In genomic region chr17:86906136-86906461, GRCm38 (mm10) we compare ENCODE assay signal across 7 mouse cellular contexts. TPM values are rescaled to one million over a fixed set of nuclear protein-coding genes. Genes with fewer than 3 reads are reported as not detected.
DNase-seq lines count a peak whose midpoint lies in the region; ATAC-seq and TF ChIP-seq lines count a peak whose summit lies in the region.

No protein-coding gene starts in this region.

- no peak overlapping the region for H3K4me3 ChIP-seq in midbrain, embryonic 13.5 days (replicated peaks)
- H3K4me3 ChIP-seq in small intestine, adult 2 months (ENCODE audit: low read depth, low read length) = no peak overlapping the region

- H3K27ac ChIP-seq in midbrain, embryonic 13.5 days = peak overlapping the region; percentile 56
- no peak overlapping the region for H3K27ac ChIP-seq in small intestine, adult 2 months (ENCODE audit: insufficient read depth, low read depth, low read length)

- no peaks in the 10 kb centered on the region for H3K9me3 ChIP-seq in midbrain, embryonic 13.5 days

- TF ChIP-seq CTCF in small intestine, adult 2 months (IDR thresholded peaks at IDR 0.05; ENCODE audit: extremely low read depth, insufficient read length, insufficient replicate concordance, low read depth, low read length) = peak; percentile 79; the same call in 1 of the 2 replicates

- H3K36me3 ChIP-seq in midbrain, embryonic 13.5 days = no peaks in the 10 kb centered on the region
- H3K36me3 ChIP-seq in small intestine, adult 2 months (ENCODE audit: control insufficient read depth, insufficient read depth, low read length) = no peaks in the 10 kb centered on the region

- H3K27me3 ChIP-seq in midbrain, embryonic 13.5 days = peaks cover 15% of the 10 kb centered on the region; the same call in 1 of the 2 replicates
- no peaks in the 10 kb centered on the region for H3K27me3 ChIP-seq in small intestine, adult 2 months (ENCODE audit: control insufficient read depth, insufficient read depth, low read length)

- no peak for TF ChIP-seq POLR2A in small intestine, adult 2 months (IDR thresholded peaks at IDR 0.05; ENCODE audit: low read depth, low read length)

- intact Hi-C loops in left cerebral cortex, postnatal 10 days (cut with DNase I) = loop anchor here (5.0 to 10.0 kb wide), 2 partner anchors 151 to 409 kb away; partner anchors contain the start of gene Epas1

- DNase-seq in adipocyte (ENCODE audit: low spot score) = peak; percentile 90
- DNase-seq in cerebellum, postnatal 4 days (ENCODE audit: low spot score in 2 of 2) = peak; percentile 71 to 91
- DNase-seq in gastrocnemius, postnatal 10 days = peak; percentile 84
- peak; percentile 85 for DNase-seq in left cerebral cortex, postnatal 10 days (ENCODE audit: extremely low spot score in 1 of 2, low spot score in 2 of 2)

- ATAC-seq in inflammation-experienced regulatory T-cells, adult 6 months = peak; percentile 86
- peak; percentile 12; the same call in 1 of the 2 replicates for ATAC-seq in midbrain, embryonic 13.5 days

- peaks cover 25% of the 10 kb centered on the region for H3K4me1 ChIP-seq in midbrain, embryonic 13.5 days (replicated peaks)
- no peaks in the 10 kb centered on the region for H3K4me1 ChIP-seq in small intestine, adult 2 months (ENCODE audit: control insufficient read depth, insufficient read depth, insufficient read length, low read length)

- no peak overlapping the region for H3K9ac ChIP-seq in midbrain, embryonic 13.5 days (replicated peaks)

- WGBS in midbrain, embryonic 13.5 days = 3% methylated on average over 9 of the region's 9 CpGs
- 3% methylated on average over 9 of the region's 9 CpGs for whole genome bisulfite sequencing in small intestine, adult 2 months

- H3K4me2 ChIP-seq in midbrain, embryonic 13.5 days (replicated peaks) = peak overlapping the region; percentile 30; the same call in 1 of the 2 replicates

RNA-seq across cellular contexts. Expression of gene Tmem247, which starts 11.0 kb away (rescaled TPM):
- total RNA-seq in gastrocnemius, postnatal 10 days (2021) = not detected
- not detected for polyA plus RNA-seq in inflammation-experienced regulatory T-cells, adult 6 months (2017; shearing (Covaris generic))
- total RNA-seq in left cerebral cortex, postnatal 10 days (2021) = not detected
- not detected in 2 replicates for polyA plus RNA-seq in midbrain, embryonic 13.5 days (2015; fragmentation: Nextera tagmentation; extraction: Ambion mirVana)
- not detected in 2 replicates for polyA plus RNA-seq in small intestine, adult 2 months (2012; rRNA removed)

RNA-seq across cellular contexts. Expression of gene Atp6v1e2, which starts 41.6 kb away (rescaled TPM):
- total RNA-seq in gastrocnemius, postnatal 10 days (2021) = not detected
- not detected for polyA plus RNA-seq in inflammation-experienced regulatory T-cells, adult 6 months (2017; shearing (Covaris generic))
- total RNA-seq in left cerebral cortex, postnatal 10 days (2021) = not detected
- polyA plus RNA-seq in midbrain, embryonic 13.5 days (2015; fragmentation: Nextera tagmentation; extraction: Ambion mirVana) = not detected in 2 replicates
- not detected in 2 replicates for polyA plus RNA-seq in small intestine, adult 2 months (2012; rRNA removed)

RNA-seq across cellular contexts. Expression of gene Rhoq, which starts 56.8 kb away (rescaled TPM):
- total RNA-seq in gastrocnemius, postnatal 10 days (2021) = 100 to 1,000 TPM; 145 to 153 TPM
- 1 to 10 TPM; 3.0 to 4.8 (median 3.8) TPM for polyA plus RNA-seq in inflammation-experienced regulatory T-cells, adult 6 months (2017; shearing (Covaris generic))
- 10 to 100 TPM; 19.5 to 24.9 TPM for total RNA-seq in left cerebral cortex, postnatal 10 days (2021)
- polyA plus RNA-seq in midbrain, embryonic 13.5 days (2015; fragmentation: Nextera tagmentation; extraction: Ambion mirVana) = 6.5 and 7.0 TPM in 2 replicates
- 9.3 and 14.1 TPM in 2 replicates for polyA plus RNA-seq in small intestine, adult 2 months (2012; rRNA removed)
